Mouse (Mus musculus) bone marrow macrophage, adult 2 months (primary cell): ENCODE results near the gene Tle2. TPM values are rescaled to one million over a fixed set of nuclear protein-coding genes. Genes with fewer than 3 reads are reported as not detected.

Experiments
- H3K27ac ChIP-seq: 2 replicates; pipeline ENCODE4 v1.5.1; 2012; ENCODE audit warnings: low read depth, low read length; ENCODE audit not compliant: insufficient read depth
- H3K4me1 ChIP-seq: 2 replicates; pipeline ENCODE4 v1.6.1; 2012; ENCODE audit warnings: low read length; ENCODE audit not compliant: control insufficient read depth, insufficient read depth
- H3K4me3 ChIP-seq: 2 replicates; pipeline ENCODE4 v1.5.1; 2012; ENCODE audit warnings: mild to moderate bottlenecking, low read length, moderate library complexity; ENCODE audit not compliant: insufficient read depth
- CTCF ChIP-seq: IDR thresholded peaks from 2 replicates; pipeline ENCODE4 v1.5.1; 2012; ENCODE audit warnings: low read depth, mild to moderate bottlenecking, low read length, moderate library complexity
- POLR2A ChIP-seq: IDR thresholded peaks from 2 replicates; pipeline ENCODE4 v1.6.1; 2012; ENCODE audit warnings: mild to moderate bottlenecking, low read depth, low read length, borderline replicate concordance
- polyA plus RNA-seq: library from polyadenylated mRNA; stranded (reverse); fragments of >200 nt; gene quantifications from 2 replicates; pipeline ENCODE4 v1.2.4, GENCODE M21; 2012; ENCODE audit not compliant: missing spikeins, insufficient read depth, insufficient read length

Tle2 gene
- polyA plus RNA-seq, 1 experiment = 17.9 TPM

DNA sequence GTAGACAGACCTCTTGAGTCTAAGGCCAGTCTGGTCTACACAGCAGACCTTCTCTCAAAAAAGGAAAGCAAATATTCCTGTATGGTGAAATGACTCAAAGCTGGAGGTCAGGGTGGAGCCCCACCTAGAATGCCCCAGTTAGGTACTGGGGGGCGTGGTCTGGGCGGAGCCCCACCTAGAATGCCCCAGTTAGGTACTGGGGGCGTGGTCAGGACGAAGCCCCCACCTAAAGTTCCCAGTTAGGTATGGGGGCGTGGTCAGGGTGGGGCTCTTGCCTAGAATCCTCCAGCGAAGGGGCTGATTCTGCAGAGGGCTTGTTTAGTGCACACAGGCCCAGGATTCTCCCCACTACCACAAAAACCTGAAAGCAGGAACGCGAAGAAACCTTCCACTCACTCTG, 49.1 kb downstream of the Tle2 start:
- Histone ChIP-seq H3K4me3 (no peak overlapping the region), H3K4me1 (peaks cover 28% of the 10 kb centered on the region), H3K27ac (no peak overlapping the region)
- TF ChIP-seq CTCF (no peak), POLR2A (no peak)

DNA sequence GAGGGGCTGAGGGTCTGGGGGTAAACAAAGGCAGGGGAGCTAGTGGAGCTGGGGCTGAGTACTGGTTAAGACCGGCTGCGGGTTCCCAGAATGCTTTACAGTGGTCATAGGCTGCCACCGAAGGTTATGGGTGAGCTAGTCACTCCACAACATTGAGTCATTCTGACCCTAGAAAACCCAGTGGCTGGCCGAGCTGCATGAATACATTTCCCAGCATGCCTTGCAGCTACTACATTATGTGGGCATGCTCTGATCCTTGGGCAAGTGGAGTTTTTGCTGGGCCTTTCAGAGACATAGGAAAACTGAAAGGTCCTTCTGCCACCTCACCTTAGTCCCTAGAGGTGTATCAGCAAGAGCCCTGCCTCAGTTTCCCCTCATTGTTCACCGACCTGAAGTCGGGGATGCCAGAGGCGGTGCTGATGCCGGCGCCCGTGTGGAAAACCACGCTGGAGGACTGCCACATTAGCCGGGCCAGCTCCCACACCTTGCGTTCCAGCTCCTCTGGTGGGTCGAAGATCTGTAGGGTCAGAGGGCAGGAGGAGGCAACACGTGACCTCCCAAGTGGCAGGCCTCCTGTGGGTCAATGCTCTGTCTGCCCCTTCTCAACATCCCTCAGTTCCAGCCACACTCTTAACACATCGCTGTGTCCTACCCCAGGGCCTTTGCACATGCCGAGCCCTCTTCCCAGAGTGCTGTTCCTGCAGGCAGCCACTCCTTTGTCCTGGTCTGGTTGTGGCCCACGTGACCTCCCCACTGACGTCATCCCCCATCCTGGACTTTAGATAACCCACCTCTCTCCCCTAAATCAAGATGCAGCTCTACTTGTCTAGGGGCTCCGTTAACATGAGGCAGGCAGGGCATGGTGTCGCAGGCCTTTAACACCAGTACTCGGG, 52.0 kb downstream of the Tle2 start:
- H3K27ac ChIP-seq = peak overlapping the region; percentile 87

DNA sequence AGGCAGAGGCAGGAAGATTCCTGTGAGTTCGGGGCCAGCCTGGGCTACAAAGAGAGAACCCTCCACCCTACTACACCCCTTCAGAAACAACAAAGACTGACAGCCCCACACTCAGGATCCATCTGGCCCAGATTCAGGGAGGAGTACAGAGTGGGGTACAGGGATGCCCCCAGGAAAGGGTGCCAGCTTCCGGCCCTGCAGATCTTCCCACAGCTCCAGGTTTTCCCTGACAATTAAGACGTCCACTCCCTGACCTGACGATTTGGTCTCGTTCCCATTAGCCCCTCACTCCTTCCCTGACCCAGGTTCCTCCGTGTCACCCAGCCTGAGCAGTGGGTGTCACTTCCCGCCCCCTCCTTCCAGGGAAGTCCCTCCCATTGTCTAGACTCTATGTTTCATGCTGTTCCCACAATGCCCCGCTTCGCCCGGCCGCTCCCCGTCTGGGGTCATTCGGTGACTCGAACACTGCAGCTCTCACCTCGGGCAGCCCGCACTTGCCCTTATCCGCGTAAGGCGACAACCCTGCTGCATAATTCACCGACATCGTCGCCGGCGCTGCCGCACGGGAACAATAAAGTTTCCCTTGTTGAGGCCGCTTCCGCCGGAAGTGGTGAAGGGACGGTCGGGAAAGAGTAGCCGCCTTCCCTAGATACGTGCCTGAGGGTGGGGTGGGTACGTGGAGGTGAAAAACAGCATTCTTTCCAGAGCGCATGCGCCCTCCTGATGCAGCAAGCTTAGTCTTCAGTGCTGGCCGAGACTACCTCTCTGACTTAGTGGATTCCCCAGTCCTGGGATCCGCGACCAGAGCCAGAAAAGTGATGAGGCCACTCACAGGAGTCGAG, 52.9 kb downstream of the Tle2 start, which contains the start of gene Sirt6:
Gene Sirt6 (minus strand): TSS at position 804 of the 842 bp plus-strand sequence.
- Histone ChIP-seq H3K27ac (peak within 1 kb of the TSS; percentile 87), H3K4me1 (peaks cover 19% of the 10 kb centered on the region), H3K4me3 (peak within 1 kb of the TSS; percentile 75)
- TF ChIP-seq POLR2A = no peak; the same call in 1 of the 2 replicates
- 0 out of 2 replicates have a peak, but pooled peaks have one; percentile 19 for TF ChIP-seq CTCF

More for the DNA sequence above, 52.0 kb downstream of the Tle2 start:
- Histone ChIP-seq H3K4me3 (peak overlapping the region; percentile 75), H3K4me1 (peaks cover 19% of the 10 kb centered on the region)
- TF ChIP-seq POLR2A = no peak
- TF ChIP-seq CTCF = no peak

DNA sequence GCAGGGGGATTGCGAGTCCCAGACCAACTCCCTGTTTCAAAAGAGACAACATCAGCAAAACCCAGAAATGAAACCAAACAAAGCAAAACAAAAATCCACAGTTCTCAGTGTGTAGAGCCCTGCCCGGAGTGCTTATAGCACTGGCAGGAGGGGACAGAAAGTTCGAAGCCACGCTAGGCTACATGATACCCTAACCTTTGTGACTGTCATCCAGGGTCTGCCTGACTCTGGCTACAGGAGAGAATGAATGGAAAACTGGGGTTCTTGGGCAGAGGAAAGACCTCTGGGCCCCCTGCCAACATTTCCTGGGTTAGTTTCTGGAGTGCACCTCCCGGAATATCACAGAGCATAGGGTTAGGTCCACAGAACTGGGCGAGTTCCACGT, 53.5 kb downstream of the Tle2 start:
- H3K4me1 ChIP-seq = peaks cover 19% of the 10 kb centered on the region
- TF ChIP-seq POLR2A = no peak
- TF ChIP-seq CTCF = no peak

DNA sequence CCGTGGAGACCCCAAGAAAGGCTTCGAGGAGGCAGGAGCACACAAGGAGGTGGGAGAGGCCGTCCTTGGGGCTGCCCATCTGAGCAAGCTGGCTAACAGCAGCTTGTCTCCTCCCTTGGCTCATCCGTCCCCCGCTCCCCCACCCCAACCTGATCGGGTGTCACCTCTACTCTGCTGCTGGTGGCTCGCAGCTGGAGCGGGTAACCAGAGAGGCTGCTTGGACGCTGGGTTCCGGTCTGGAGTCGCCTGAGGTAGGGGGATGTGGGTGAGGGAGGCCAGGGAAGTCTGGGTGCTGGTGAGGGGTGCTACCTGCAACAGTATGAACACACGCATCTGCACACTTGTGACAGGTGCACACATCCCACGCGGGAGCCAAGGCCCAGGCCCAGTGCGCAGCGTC, 54.0 kb downstream of the Tle2 start, which contains the start of gene Ankrd24:
Gene Ankrd24 (plus strand): TSS at position 151 of the 400 bp plus-strand sequence.
- Histone ChIP-seq H3K4me3 (peak within 1 kb of the TSS; percentile 75), H3K27ac (peak within 1 kb of the TSS; percentile 87), H3K4me1 (peaks cover 21% of the 10 kb centered on the region)
- no peak for TF ChIP-seq POLR2A
- TF ChIP-seq CTCF = no peak

More for the DNA sequence above, 53.5 kb downstream of the Tle2 start:
- Histone ChIP-seq H3K27ac (peak overlapping the region; percentile 87), H3K4me3 (peak overlapping the region; percentile 75)

DNA sequence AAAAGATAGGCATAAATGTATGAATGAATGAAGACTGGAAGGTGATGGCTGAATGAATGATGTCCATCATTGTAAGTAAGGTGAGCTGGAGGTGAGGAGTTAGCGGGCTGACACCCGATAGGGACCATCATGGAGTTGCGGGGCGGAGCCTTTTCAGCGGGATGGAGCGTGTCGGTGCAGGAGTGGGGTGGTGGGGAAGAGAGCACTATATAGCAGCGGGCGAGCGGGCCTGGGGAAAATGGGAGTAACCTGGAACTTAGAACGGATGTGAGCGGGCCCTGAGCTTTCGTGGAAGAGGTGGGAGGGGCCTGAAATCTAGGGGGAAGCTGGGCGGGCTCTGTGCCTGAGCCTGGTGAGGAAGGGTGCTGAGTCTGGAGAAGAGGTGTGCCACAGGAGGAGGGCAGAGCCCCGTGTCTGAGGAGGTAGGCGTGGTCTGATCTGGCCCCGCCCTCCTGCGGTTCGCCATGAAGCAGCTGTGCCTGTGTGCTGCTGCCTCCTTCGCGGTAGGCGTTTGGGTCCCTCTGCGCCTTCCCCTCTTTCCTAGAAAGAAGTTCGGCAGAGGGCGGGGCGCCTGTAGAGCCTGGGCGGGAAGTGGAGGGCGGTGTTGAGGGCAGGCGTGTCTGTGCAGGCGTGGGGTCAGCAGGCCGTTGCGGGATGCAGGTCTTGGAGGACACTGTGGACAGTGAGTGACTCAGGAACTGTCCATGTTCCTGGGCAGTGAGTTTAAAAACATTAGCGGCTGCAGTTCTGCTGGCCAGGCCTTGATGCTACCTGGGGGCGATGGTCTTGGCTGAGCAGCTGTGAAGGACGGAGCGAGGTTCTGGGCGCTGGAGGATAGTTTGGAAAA, 59.1 kb downstream of the Tle2 start:
- Histone ChIP-seq H3K27ac (no peak overlapping the region), H3K4me1 (peaks cover 7% of the 10 kb centered on the region), H3K4me3 (peak overlapping the region; percentile 54)
- TF ChIP-seq CTCF (no peak), POLR2A (no peak)

DNA sequence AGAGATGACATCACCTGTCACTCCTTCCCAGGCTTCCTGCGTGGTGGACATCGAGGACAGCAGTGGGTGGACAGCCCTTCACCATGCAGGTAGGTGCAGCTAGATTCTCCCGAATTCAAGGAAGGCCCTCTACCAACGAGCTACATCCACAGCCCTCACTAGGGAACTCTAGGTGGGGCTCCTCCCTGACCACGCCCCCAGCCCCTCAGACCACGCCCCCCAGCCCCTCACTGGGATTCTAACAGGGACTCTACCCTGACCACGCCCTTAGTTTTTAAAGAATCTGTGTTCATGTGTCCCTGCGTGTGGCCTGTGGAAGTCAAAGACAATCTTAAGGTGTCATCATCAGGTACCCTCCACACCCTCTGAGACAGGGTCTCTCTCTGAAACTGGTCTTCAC, 62.0 kb downstream of the Tle2 start:
- Histone ChIP-seq H3K27ac (no peak overlapping the region), H3K4me1 (peaks cover 7% of the 10 kb centered on the region), H3K4me3 (no peak overlapping the region)
- TF ChIP-seq CTCF (no peak), POLR2A (no peak)

DNA sequence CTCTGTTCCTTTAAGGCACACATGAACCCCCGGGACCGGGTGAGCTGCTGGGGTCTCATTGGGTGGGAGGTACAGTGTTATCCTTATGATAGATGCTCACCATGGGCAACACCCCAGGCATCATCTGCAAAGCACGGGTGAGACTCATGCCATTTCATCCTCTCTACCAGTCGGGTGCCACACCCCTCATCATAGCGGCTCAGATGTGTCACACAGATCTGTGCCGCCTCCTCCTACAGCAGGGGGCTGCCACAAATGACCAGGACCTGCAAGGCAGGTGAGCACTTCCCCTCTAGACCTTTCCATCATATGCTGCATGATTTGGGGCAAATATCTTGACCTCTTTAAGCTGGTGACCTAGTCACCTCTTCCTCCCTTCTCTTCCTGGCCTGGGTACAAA, 63.7 kb downstream of the Tle2 start:
- no peak overlapping the region for H3K27ac ChIP-seq
- TF ChIP-seq POLR2A (no peak), CTCF (no peak)
- no peak overlapping the region for H3K4me3 ChIP-seq
- peaks cover 14% of the 10 kb centered on the region for H3K4me1 ChIP-seq

Other genes with a start within 250 kb of the Tle2 start
- gene Tbxa2r, start 245.8 kb upstream of the Tle2 start, polyA plus RNA-seq = not detected in 2 replicates
- gene Gipc3, start 231.3 kb upstream of the Tle2 start, polyA plus RNA-seq = not detected in 2 replicates
- gene Hmg20b, start 224.1 kb upstream of the Tle2 start, polyA plus RNA-seq = 52.2 and 53.3 TPM in 2 replicates
- 80.9 and 86.2 TPM in 2 replicates for gene Mfsd12, start 217.1 kb upstream of the Tle2 start, polyA plus RNA-seq
- not detected in 2 replicates for gene 4930404N11Rik, start 208.7 kb upstream of the Tle2 start, polyA plus RNA-seq
- 32.6 and 35.0 TPM in 2 replicates for gene Fzr1, start 196.0 kb upstream of the Tle2 start, polyA plus RNA-seq
- 23.1 and 29.5 TPM in 2 replicates for gene Dohh, start 190.1 kb upstream of the Tle2 start, polyA plus RNA-seq
- 0.75 and 2.2 TPM in 2 replicates for gene Gm48551, start 190.1 kb upstream of the Tle2 start, polyA plus RNA-seq
- not detected in 2 replicates for gene Gm48552, start 185.6 kb upstream of the Tle2 start, polyA plus RNA-seq
- gene Smim24, start 181.5 kb upstream of the Tle2 start, polyA plus RNA-seq = 41.9 and 45.5 TPM in 2 replicates
- gene Nfic, start 118.9 kb upstream of the Tle2 start, polyA plus RNA-seq = 31.8 and 38.6 TPM in 2 replicates
- not detected in 2 replicates for gene Celf5, start 91.9 kb upstream of the Tle2 start, polyA plus RNA-seq
- 37.9 and 40.9 TPM in 2 replicates for gene Ncln, start 78.2 kb upstream of the Tle2 start, polyA plus RNA-seq
- gene S1pr4, start 74.4 kb upstream of the Tle2 start, polyA plus RNA-seq = 0.46 TPM in 1 of 2 replicates, not detected in the other
- 23.5 and 24.2 TPM in 2 replicates for gene Gna15, start 50.3 kb upstream of the Tle2 start, polyA plus RNA-seq
- 10.1 and 10.5 TPM in 2 replicates for gene Gna11, start 29.4 kb upstream of the Tle2 start, polyA plus RNA-seq
- 478 and 551 TPM in 2 replicates for gene Aes, start 15.1 kb upstream of the Tle2 start, polyA plus RNA-seq
- gene Tle6, start 26.5 kb downstream of the Tle2 start, polyA plus RNA-seq = 42.3 and 47.9 TPM in 2 replicates
- gene BC025920, start 31.7 kb downstream of the Tle2 start, polyA plus RNA-seq = 0.67 and 0.78 TPM in 2 replicates
- 10.9 and 13.2 TPM in 2 replicates for gene Sirt6, start 53.2 kb downstream of the Tle2 start, polyA plus RNA-seq
- 7.8 and 9.6 TPM in 2 replicates for gene Ankrd24, start 54.0 kb downstream of the Tle2 start, polyA plus RNA-seq
- gene Gm10778, start 74.5 kb downstream of the Tle2 start, polyA plus RNA-seq = 0.66 and 0.67 TPM in 2 replicates
- gene Zfp433, start 130.3 kb downstream of the Tle2 start, polyA plus RNA-seq = 9.4 TPM in 2 replicates
- 0.85 and 1.0 TPM in 2 replicates for gene Gm3055, start 196.6 kb downstream of the Tle2 start, polyA plus RNA-seq
- gene Gm4767, start 237.6 kb downstream of the Tle2 start, polyA plus RNA-seq = 1.5 and 2.1 TPM in 2 replicates